Mouse (Mus musculus): Measurements from ENCODE around the gene Alkbh2.
A peak's percentile ranks its signal among the peaks of the same experiment; 100 is the strongest.

The Alkbh2 gene

DNA sequence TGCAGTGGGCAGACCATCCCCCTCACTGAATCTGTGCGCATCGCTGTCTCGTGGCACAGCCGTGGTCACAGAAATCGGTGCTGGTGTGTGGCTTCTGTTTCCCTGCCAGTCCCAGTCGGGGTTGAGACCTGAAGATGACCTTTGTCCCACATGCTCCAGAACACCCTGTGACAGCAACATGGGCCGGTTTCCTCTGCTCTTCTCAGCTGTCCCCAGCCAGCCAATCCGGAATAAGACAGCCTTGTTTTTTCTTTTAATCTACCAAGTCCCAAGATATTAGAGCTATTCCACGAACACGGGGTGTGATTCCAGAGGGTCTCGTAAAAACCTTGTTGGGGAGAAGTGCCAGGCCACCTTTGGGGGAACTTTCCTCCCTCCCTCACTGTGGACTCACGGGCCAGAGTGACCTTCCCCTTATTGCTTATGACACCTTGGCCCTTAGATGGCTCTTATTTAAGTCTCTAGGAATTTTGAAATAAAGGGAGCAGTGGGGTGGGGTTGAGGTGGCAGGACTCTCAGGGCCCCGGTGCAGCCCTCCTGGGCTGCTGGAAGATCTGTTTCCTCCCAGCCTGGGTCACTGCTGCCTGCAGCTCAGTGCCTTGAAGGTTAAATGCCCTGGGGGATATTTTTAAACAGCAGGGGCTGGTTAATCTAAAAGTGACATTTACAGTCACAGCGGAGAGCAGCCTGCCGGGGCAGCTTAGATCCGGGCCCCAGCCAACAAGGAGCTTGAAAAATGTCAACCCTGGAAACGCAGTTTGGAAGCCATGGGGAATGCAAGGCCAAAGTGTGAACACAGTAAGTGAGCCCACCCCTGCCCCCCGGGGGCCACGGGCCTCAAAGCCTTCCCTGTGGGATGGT is 18.2 kb upstream of the Alkbh2 start, which contains the start of gene Acacb:
Gene Acacb (plus strand): TSS at position 508 of the 861 bp plus-strand sequence.
- DNase-seq (ENCODE audit: low spot score): no peak

DNA sequence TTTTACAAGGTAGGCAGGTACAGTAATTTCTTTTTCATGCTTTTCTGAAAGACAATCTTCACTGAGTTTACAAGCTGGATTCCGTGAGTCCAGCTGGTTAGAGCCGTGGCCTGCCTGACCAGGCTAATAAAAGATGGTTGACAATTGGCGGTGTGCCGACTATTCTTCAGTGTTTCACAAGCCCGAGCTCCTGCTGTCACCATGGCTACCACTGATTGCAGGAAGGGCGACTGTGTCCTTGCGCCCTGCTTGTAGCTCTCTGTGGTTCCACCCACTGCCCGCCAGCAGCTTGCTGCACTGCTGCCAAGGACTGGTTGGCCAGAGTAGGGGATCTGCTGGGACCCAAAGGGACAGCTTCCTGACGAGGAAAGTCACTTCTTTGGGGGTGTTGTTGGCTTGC is 11.2 kb upstream of the Alkbh2 start:
- peak; percentile 90 for DNase-seq (ENCODE audit: low spot score)

DNA sequence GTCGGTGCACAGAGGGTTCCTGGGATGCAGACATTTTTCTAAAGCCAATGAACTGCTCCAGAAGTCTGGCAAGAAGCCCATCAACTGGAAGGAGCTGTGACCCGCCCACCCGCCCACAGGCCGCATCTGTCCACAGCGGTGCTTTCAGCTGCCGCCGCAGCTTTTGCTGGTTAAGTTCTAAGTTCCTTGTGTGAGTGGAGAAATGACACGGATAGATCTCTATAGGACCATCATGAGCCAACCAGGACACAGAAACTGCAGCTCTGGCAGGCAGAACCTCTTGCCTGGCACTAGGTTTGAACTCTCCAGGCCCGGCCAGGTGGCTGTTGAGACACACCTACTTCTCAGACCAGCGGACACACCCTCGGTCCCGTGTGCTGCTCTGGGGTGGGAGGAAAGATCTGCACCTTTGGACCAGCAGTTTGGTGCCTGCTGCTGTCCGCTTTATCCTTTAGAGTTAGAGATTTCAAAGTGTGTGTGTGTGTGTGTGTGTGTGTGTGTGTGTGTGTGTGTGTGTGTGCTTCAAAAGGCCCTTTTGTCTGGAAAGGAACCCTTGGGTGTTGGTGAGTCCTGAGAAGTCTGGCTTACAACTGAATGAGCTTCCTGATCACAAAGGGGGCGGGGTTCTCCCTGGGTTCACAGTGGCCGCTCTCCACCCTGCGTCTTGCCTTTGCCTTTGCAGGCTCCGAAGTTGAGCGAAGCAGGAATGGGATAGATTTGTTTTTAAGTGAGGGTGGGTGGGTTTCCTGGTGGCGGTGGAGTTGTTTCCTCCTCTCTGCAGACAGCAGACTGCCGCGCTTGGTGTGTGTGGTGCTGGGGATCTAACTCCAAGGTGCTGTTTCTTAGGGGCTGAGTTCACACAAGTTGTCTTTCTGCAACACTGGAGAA is 10.5 kb upstream of the Alkbh2 start:
- peak; percentile 17 for DNase-seq (ENCODE audit: low spot score)

- DNase-seq (ENCODE audit: low spot score): no peak
Observed at GRCm38 (mm10) chr5:114137481-114138276, 9.7 kb upstream of the Alkbh2 start.

GRCm38 (mm10) chr5:114135516-114135915 is 7.5 kb upstream of the Alkbh2 start:
- no peak for DNase-seq (ENCODE audit: low spot score)

- peak; percentile 54 for DNase-seq (ENCODE audit: low spot score)
Observed at GRCm38 (mm10) chr5:114134091-114134534, 6.1 kb upstream of the Alkbh2 start.

DNA sequence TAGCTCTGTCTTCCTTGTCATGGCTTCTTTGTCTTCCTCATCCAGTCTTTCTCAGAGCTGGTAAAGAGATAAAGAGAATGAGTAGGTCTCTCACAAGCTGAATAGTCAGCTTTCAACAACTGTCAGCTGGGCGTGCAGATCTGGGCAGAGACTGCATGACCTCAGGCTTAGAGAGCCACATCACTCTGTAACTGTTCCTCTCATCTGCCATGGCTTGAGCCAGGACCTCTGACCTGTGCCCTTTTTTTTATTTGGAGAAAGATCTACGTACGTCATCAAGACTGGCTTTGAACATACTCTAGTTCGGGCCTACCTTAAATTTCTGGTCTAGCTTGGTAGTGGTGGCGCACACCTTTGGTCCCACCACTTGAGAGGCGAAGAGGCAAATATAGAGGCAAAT is 4.8 kb upstream of the Alkbh2 start:
- no peak for DNase-seq (ENCODE audit: low spot score)

DNA sequence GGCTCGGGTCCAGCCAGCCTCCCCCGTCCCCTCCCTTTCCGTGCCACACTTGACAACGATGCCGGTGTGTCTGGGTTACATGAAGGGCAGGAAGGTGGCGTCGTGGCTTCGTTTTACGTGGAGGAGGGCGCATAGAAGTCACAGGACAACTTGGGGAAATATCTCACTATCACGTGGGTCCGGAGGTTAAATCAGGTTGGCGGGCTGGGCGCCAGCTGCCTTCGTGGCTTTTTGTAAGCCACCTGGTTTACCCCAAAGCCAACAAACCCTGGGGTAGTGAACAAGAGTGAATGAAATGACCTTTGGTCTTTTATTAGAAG is 3.5 kb upstream of the Alkbh2 start:
- DNase-seq (ENCODE audit: low spot score): peak; percentile 49

DNA sequence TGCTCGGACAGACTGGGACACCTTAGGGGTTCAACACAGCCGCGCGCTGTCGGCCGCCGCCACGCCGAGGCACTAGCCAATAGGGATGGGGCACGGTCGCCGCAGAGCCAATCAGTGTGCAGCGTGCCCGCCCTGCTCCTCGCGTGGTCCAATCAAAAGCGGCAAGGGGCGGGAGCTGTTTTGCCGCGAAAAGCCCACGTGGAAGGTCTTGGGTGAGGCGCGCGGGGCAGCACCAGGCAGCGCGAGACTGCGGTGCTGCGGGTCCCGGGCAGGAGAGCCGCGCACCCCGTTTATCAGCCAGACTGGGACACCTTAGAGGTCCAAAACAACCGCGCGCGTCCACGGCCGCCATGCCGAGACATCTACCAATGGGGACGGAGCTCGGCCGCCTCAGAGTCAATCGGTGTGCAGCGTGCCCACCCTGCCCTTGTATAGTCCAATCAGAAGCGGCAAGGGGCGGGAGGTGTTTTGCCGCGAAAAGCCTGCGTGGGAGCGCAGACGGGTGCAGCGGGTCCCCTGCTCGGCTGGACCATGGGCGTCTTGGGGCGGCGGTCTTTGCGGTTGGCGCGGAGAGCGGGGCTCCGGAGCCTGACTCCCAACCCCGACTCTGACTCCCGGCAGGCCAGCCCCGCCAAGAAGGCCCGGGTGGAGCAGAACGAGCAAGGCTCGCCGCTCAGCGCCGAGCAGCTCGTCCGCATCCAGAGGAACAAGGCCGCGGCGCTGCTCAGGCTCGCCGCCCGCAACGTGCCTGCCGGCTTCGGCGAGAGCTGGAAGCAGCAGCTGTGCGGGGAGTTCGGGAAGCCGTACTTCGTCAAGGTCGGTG is 2.9 kb upstream of the Alkbh2 start:
- peak; percentile 92 for DNase-seq (ENCODE audit: low spot score)

DNA sequence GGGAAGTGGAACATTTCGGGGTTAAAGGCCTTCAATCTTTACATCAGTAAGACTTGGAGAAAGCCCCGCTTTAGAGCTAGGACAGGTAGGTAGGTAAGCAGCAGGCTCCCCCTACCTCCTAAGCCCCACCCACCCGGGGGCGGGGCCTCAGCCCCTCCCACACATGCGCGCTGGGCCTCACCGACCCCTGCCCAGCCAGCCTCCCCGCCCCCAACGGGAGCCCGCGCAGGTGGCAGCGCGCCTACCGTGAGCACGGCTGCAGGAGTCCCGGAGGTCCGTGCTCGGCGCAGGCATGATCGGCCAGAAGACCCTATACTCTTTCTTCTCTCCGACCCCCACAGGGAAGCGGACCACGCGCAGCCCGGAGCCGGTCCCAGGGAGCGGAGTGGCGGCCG is 2.2 kb upstream of the Alkbh2 start, which contains the start of gene Ung:
Gene Ung (plus strand): TSS at position 176 of the 395 bp plus-strand sequence.
- DNase-seq (ENCODE audit: low spot score): peak; percentile 23

DNA sequence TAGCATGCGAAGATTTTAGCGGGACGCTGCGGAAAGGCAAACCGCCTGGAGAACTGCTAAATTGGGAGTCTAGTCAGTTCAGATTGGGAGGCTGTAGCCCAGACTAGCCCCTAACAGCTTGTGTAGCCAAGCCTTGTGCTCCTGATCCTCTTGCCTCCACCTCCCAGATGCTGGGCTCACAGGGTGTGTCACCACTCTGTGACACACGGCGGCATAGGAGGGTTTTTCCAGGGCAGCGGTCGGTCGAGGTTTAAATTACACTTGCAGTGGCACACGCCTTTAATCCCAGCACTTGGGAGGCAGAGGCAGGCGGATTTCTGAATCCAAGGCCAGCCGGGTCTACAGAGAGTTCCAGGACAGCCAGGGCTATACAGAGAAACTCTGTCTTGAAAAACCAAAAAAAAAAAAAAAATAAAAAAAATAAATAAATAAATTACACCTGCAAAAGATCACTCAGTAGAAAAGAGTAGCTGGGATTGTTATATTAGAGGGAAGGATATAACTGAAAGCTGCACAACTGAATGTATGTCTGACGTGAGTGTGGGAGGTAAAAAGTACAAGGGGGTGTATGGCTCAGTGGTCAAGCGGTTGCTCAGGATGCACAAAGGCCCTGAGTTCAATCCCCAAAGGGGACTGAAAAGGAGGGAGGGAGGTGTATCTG is 1.7 kb upstream of the Alkbh2 start:
- no peak for DNase-seq (ENCODE audit: low spot score)

- DNase-seq (ENCODE audit: low spot score): no peak
Observed at GRCm38 (mm10) chr5:114126499-114127244, 1.3 kb downstream of the Alkbh2 start.

- no peak for DNase-seq (ENCODE audit: low spot score)
Observed at GRCm38 (mm10) chr5:114126008-114126407, 2.0 kb downstream of the Alkbh2 start.

- no peak for DNase-seq (ENCODE audit: low spot score)
Observed at GRCm38 (mm10) chr5:114119806-114120205, 8.2 kb downstream of the Alkbh2 start.

- DNase-seq (ENCODE audit: low spot score): no peak
Observed at GRCm38 (mm10) chr5:114116586-114116985, 11.4 kb downstream of the Alkbh2 start.

DNA sequence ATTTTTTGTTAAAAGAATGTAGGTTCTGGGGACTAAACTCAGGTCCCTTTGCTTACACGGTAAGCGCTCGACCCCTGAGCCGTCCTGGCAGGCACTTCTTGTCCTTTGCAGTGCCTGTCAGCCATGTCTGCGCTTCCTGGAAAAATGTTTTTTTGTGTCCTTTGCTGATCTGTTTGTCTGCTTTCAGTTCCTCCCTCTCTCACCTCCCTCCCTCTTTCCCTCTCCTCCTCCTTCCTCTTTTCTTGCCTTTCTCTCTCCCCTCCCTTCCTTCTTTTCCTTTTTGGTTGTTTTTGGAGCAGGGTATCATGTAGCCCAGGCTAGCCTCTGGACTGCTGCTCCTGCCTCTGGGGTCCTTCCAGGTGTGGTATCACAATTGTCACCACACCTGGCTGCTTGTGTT is 13.0 kb downstream of the Alkbh2 start:
- no peak for DNase-seq (ENCODE audit: low spot score)

- DNase-seq (ENCODE audit: low spot score): no peak
Observed at GRCm38 (mm10) chr5:114113334-114113733, 14.7 kb downstream of the Alkbh2 start.

- DNase-seq (ENCODE audit: low spot score): no peak
Observed at GRCm38 (mm10) chr5:114106391-114106935, 21.6 kb downstream of the Alkbh2 start.

GRCm38 (mm10) chr5:114102807-114103206 is 25.2 kb downstream of the Alkbh2 start:
- no peak for DNase-seq (ENCODE audit: low spot score)

GRCm38 (mm10) chr5:114101873-114102272 is 26.1 kb downstream of the Alkbh2 start:
- no peak for DNase-seq (ENCODE audit: low spot score)

Measured in lung, postnatal 25 days (tissue).